Comparison of ENCODE assay signal across 9 mouse cellular contexts in genomic region chr12:57684967-57685423, GRCm38 (mm10).
DNase-seq lines count a peak whose midpoint lies in the region; ATAC-seq and TF ChIP-seq lines count a peak whose summit lies in the region.
"Had no signal": no experiment of that assay in that cellular context is flagged by ENCODE, and none has a peak within 500 bp of the region (broad histone marks: within the 10 kb centered on the region; RNA-seq: fewer than 3 reads in every experiment).

No protein-coding gene starts in this region.

- peak; percentile 1 for DNase-seq in forebrain, embryonic 14.5 days (ENCODE audit: low spot score)
- DNase-seq in limb, embryonic 10.5 days (ENCODE audit: low spot score), result no peak
- DNase-seq in ZHBTc4 (ENCODE audit: low read depth, low spot score), result peak; percentile 30
- DNase-seq in Muller cell, postnatal 12 days (ENCODE audit: inconsistent ontology term), result no peak
- DNase-seq in urinary bladder, adult 18-20 months (ENCODE audit: low spot score in 2 of 2), result no peak

- 52% methylated on average over 9 of the region's 9 CpGs for WGBS in forebrain, embryonic 14.5 days
- 38% methylated on average over 9 of the region's 9 CpGs for WGBS in forebrain, embryonic 16.5 days
- WGBS in limb, embryonic 13.5 days, result 41% methylated on average over 9 of the region's 9 CpGs
- 38% methylated on average over 9 of the region's 9 CpGs for WGBS in limb, embryonic 10.5 days
- 36% methylated on average over 9 of the region's 9 CpGs for WGBS in intestine, postnatal 0 days

- no peak overlapping the region for H3K9ac ChIP-seq in forebrain, embryonic 14.5 days (ENCODE audit: low read length)
- no peak overlapping the region for H3K9ac ChIP-seq in forebrain, embryonic 16.5 days (replicated peaks; ENCODE audit: low read depth, low read length)
- H3K9ac ChIP-seq in limb, embryonic 13.5 days, result no peak overlapping the region
- no peak overlapping the region for H3K9ac ChIP-seq in intestine, postnatal 0 days (ENCODE audit: low read depth, low read length)
- H3K9ac ChIP-seq: limb, embryonic 12.5 days had no signal

- ATAC-seq in forebrain, embryonic 14.5 days, result 0 out of 2 replicates have a peak, but pooled peaks have one; percentile 15
- ATAC-seq in forebrain, embryonic 16.5 days, result no peak
- peak; percentile 64; the same call in 1 of the 2 replicates for ATAC-seq in limb, embryonic 13.5 days (ENCODE audit: low FRiP score, low read depth)
- ATAC-seq in intestine, postnatal 0 days, result peak; percentile 92

- no peak for TF ChIP-seq CTCF in intestine, postnatal 0 days (IDR thresholded peaks at IDR 0.05; ENCODE audit: low read depth)

- H3K4me1 ChIP-seq in forebrain, embryonic 14.5 days (ENCODE audit: control insufficient read depth, insufficient read depth, low read length), result no peaks in the 10 kb centered on the region
- H3K4me1 ChIP-seq in forebrain, embryonic 16.5 days (replicated peaks; ENCODE audit: control insufficient read depth, insufficient read depth, low read length), result no peaks in the 10 kb centered on the region
- H3K4me1 ChIP-seq in limb, embryonic 13.5 days, result peaks cover 8% of the 10 kb centered on the region
- H3K4me1 ChIP-seq in limb, embryonic 10.5 days, result peaks cover 6% of the 10 kb centered on the region; the same call in 1 of the 2 replicates
- no peaks in the 10 kb centered on the region for H3K4me1 ChIP-seq in intestine, postnatal 0 days (replicated peaks; ENCODE audit: control insufficient read depth, insufficient read depth, low read length)

- H3K9me3 ChIP-seq in forebrain, embryonic 14.5 days (replicated peaks; ENCODE audit: control insufficient read depth, low read length), result no peaks in the 10 kb centered on the region
- no peaks in the 10 kb centered on the region for H3K9me3 ChIP-seq in forebrain, embryonic 16.5 days (ENCODE audit: control insufficient read depth, low read length)
- H3K9me3 ChIP-seq in limb, embryonic 13.5 days, result no peaks in the 10 kb centered on the region
- H3K9me3 ChIP-seq in limb, embryonic 10.5 days (replicated peaks), result no peaks in the 10 kb centered on the region
- H3K9me3 ChIP-seq in intestine, postnatal 0 days (ENCODE audit: control insufficient read depth), result no peaks in the 10 kb centered on the region
- H3K9me3 ChIP-seq: limb, embryonic 12.5 days had no signal

- H3K27me3 ChIP-seq in forebrain, embryonic 14.5 days (replicated peaks; ENCODE audit: control insufficient read depth, insufficient read depth, low read length), result no peaks in the 10 kb centered on the region
- H3K27me3 ChIP-seq in forebrain, embryonic 16.5 days (replicated peaks; ENCODE audit: control insufficient read depth, insufficient read depth, low read length), result no peaks in the 10 kb centered on the region
- H3K27me3 ChIP-seq in limb, embryonic 13.5 days, result no peaks in the 10 kb centered on the region
- H3K27me3 ChIP-seq in limb, embryonic 10.5 days (ENCODE audit: low read depth, poor library complexity, severe bottlenecking), result no peaks in the 10 kb centered on the region
- no peaks in the 10 kb centered on the region for H3K27me3 ChIP-seq in intestine, postnatal 0 days (replicated peaks; ENCODE audit: control insufficient read depth, insufficient read depth, low read length)
- H3K27me3 ChIP-seq: limb, embryonic 12.5 days had no signal

- H3K27ac ChIP-seq in forebrain, embryonic 14.5 days (ENCODE audit: low read depth, low read length), result no peak overlapping the region
- H3K27ac ChIP-seq in forebrain, embryonic 16.5 days (ENCODE audit: low read length), result no peak overlapping the region
- no peak overlapping the region for H3K27ac ChIP-seq in limb, embryonic 13.5 days
- H3K27ac ChIP-seq in limb, embryonic 10.5 days, result no peak overlapping the region
- no peak overlapping the region for H3K27ac ChIP-seq in intestine, postnatal 0 days (ENCODE audit: low read depth, low read length)
- H3K27ac ChIP-seq: limb, embryonic 12.5 days had no signal

- H3K4me2 ChIP-seq in forebrain, embryonic 14.5 days (ENCODE audit: low read length), result no peak overlapping the region
- no peak overlapping the region for H3K4me2 ChIP-seq in forebrain, embryonic 16.5 days (ENCODE audit: low read length)
- peak overlapping the region; percentile 32 for H3K4me2 ChIP-seq in limb, embryonic 13.5 days (replicated peaks)
- H3K4me2 ChIP-seq in intestine, postnatal 0 days (replicated peaks; ENCODE audit: low read depth), result peak overlapping the region; percentile 22; the same call in 1 of the 2 replicates
- H3K4me2 ChIP-seq: limb, embryonic 12.5 days had no signal

- no peaks in the 10 kb centered on the region for H3K36me3 ChIP-seq in forebrain, embryonic 14.5 days (ENCODE audit: control insufficient read depth, insufficient read depth, low read length)
- no peaks in the 10 kb centered on the region for H3K36me3 ChIP-seq in forebrain, embryonic 16.5 days (ENCODE audit: control insufficient read depth, insufficient read depth)
- no peaks in the 10 kb centered on the region for H3K36me3 ChIP-seq in limb, embryonic 13.5 days
- H3K36me3 ChIP-seq in limb, embryonic 10.5 days, result no peaks in the 10 kb centered on the region
- no peaks in the 10 kb centered on the region for H3K36me3 ChIP-seq in intestine, postnatal 0 days (ENCODE audit: control insufficient read depth, insufficient read depth)
- H3K36me3 ChIP-seq: limb, embryonic 12.5 days had no signal

- H3K4me3 ChIP-seq in forebrain, embryonic 14.5 days (ENCODE audit: low read depth, low read length), result no peak overlapping the region
- no peak overlapping the region for H3K4me3 ChIP-seq in forebrain, embryonic 16.5 days (replicated peaks; ENCODE audit: low read length)
- H3K4me3 ChIP-seq in limb, embryonic 13.5 days, result no peak overlapping the region
- no peak overlapping the region for H3K4me3 ChIP-seq in limb, embryonic 10.5 days
- no peak overlapping the region for H3K4me3 ChIP-seq in intestine, postnatal 0 days (ENCODE audit: low read depth, low read length)
- H3K4me3 ChIP-seq: limb, embryonic 12.5 days had no signal

Comparison
In these comparisons a context has a peak if more than half of its experiments do, and no peak if none do; other contexts are left out.
1. DNase-seq: peak in forebrain, embryonic 14.5 days (single experiment) and ZHBTc4 (single experiment); none in limb, embryonic 10.5 days (single experiment), Muller cell, postnatal 12 days (single experiment) and urinary bladder, adult 18-20 months (0 of 2).
2. H3K4me2 ChIP-seq: peak in limb, embryonic 13.5 days (single experiment) and intestine, postnatal 0 days (single experiment); none in forebrain, embryonic 14.5 days (single experiment) and forebrain, embryonic 16.5 days (single experiment).